Mouse (Mus musculus) midbrain, embryonic 14.5 days (tissue): ENCODE measurements around the gene Pcdh9. TPM values are rescaled to one million over a fixed set of nuclear protein-coding genes. Genes with fewer than 3 reads are reported as not detected.

ENCODE experiments used
- ATAC-seq: fragments of 200-750 bp; cut with Nextera tagmentation; 2 replicates; pipeline ENCODE4 v1.8.0; 2017; ENCODE audit warnings: moderate number of reproducible peaks, moderate library complexity; ENCODE audit not compliant: low FRiP score, low TSS enrichment
- DNase-seq: peaks from one replicate; pipeline ENCODE4 v3.0.0-alpha.2; 2015
- H3K27ac ChIP-seq: fragments of 300-500 bp; sonication (generic); replicated peaks from 2 replicates; pipeline ENCODE4 v1.5.1; 2014; ENCODE audit warnings: mild to moderate bottlenecking, low read depth, low read length, moderate library complexity
- H3K27me3 ChIP-seq: fragments of 300-500 bp; sonication (generic); 2 replicates; pipeline ENCODE4 v1.6.1; 2014; ENCODE audit warnings: low read length, control low read depth, mixed read lengths; ENCODE audit not compliant: control insufficient read depth, insufficient read depth
- H3K36me3 ChIP-seq: fragments of 300-500 bp; sonication (generic); 2 replicates; pipeline ENCODE4 v1.6.1; 2014; ENCODE audit warnings: low read length, control low read depth; ENCODE audit not compliant: control insufficient read depth, insufficient read depth
- H3K4me1 ChIP-seq: fragments of 300-500 bp; sonication (generic); 2 replicates; pipeline ENCODE4 v1.6.1; 2014; ENCODE audit warnings: mild to moderate bottlenecking, antibody characterized with exemption, low read length, control low read depth; ENCODE audit not compliant: control insufficient read depth, insufficient read depth
- H3K4me2 ChIP-seq: fragments of 300-500 bp; sonication (generic); 2 replicates; pipeline ENCODE4 v1.6.1; 2014; ENCODE audit warnings: mild to moderate bottlenecking, low read length, moderate library complexity
- H3K4me3 ChIP-seq: fragments of 300-500 bp; sonication (generic); replicated peaks from 2 replicates; pipeline ENCODE4 v1.5.1; 2014; ENCODE audit warnings: low read depth, low read length
- H3K9ac ChIP-seq: fragments of 300-500 bp; sonication (generic); replicated peaks from 2 replicates; pipeline ENCODE4 v1.6.1; 2014; ENCODE audit warnings: mild to moderate bottlenecking, low read length, moderate library complexity
- H3K9me3 ChIP-seq: fragments of 300-500 bp; sonication (generic); 2 replicates; pipeline ENCODE4 v1.6.1; 2016; ENCODE audit warnings: low read length, control low read depth, mixed read lengths; ENCODE audit not compliant: control insufficient read depth
- WGBS: fragments of 180-500 bp; shearing (Covaris S2); extraction: QIAGEN DNeasy Blood & Tissue Kit; methylation state at CpG from one replicate; pipeline ENCODE4 v1.1.7; 2014; 5-methylcytosine and 5-hydroxymethylcytosine counted together
- polyA plus RNA-seq: library from polyadenylated mRNA; unstranded; fragments of >200 nt; fragmentation: Nextera tagmentation; extraction: Ambion mirVana; gene quantifications from 2 replicates; pipeline ENCODE4 v1.2.1, GENCODE M21; 2014

The Pcdh9 gene
- 107 and 131 TPM in 2 replicates for polyA plus RNA-seq

- H3K9me3 ChIP-seq = no peaks in the 10 kb centered on the region
- peak; percentile 96 for DNase-seq
- no peaks in the 10 kb centered on the region for H3K27me3 ChIP-seq
- H3K4me1 ChIP-seq = peaks cover 27% of the 10 kb centered on the region
- H3K4me3 ChIP-seq = peak within 1 kb of the TSS; percentile 49
- H3K36me3 ChIP-seq = no peaks in the 10 kb centered on the region
- H3K4me2 ChIP-seq = peak within 1 kb of the TSS; percentile 86
- peak within 1 kb of the TSS; percentile 85 for H3K27ac ChIP-seq
- under 1% methylated on average over 50 of the region's 50 CpGs for WGBS
- peak within 1 kb of the TSS; percentile 69 for H3K9ac ChIP-seq
- ATAC-seq = peak; percentile 98
Measured at GRCm38 (mm10) chr14:93890519-93891370, at the start of gene Pcdh9. Gene Pcdh9 (minus strand): TSS chr14:93890679.

DNA sequence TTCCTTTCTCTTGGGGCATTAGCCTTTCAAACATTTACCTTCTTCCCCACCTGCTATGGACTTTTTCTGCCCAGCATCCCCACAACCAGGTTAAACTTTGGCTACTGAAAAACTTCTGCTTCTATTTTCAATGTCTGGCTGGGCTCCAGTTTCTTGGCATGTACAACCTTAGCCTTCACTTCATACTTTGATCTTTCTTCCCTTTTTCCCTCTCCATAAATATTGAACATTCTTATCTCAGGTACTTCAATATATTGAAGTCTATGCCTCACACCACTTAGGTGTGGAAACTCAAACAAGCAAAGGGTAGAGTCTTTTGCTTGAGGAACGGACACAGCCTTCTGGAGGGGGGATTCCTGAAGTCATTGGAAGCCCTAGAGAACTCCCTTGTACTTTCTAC, 16.4 kb upstream of the Pcdh9 start:
- no peaks in the 10 kb centered on the region for H3K27me3 ChIP-seq
- no peak overlapping the region for H3K27ac ChIP-seq
- ATAC-seq (no peak), DNase-seq (no peak)
- H3K4me1 ChIP-seq = no peaks in the 10 kb centered on the region
- H3K9me3 ChIP-seq = no peaks in the 10 kb centered on the region
- no peak overlapping the region for H3K4me2 ChIP-seq
- H3K9ac ChIP-seq = no peak overlapping the region
- no peaks in the 10 kb centered on the region for H3K36me3 ChIP-seq
- WGBS = 84% methylated on average over 1 of the region's 1 CpGs
- no peak overlapping the region for H3K4me3 ChIP-seq

GRCm38 (mm10) chr14:93898533-93898932, 8.1 kb upstream of the Pcdh9 start:
- H3K4me2 ChIP-seq = no peak overlapping the region
- no peaks in the 10 kb centered on the region for H3K36me3 ChIP-seq
- H3K27me3 ChIP-seq = no peaks in the 10 kb centered on the region
- DNase-seq (peak; percentile 81), ATAC-seq (no peak)
- no peaks in the 10 kb centered on the region for H3K9me3 ChIP-seq
- no peak overlapping the region for H3K4me3 ChIP-seq
- H3K4me1 ChIP-seq = no peaks in the 10 kb centered on the region
- H3K27ac ChIP-seq = no peak overlapping the region
- H3K9ac ChIP-seq = no peak overlapping the region

GRCm38 (mm10) chr14:93895131-93895530, 4.7 kb upstream of the Pcdh9 start:
- H3K27me3 ChIP-seq = no peaks in the 10 kb centered on the region
- ATAC-seq (no peak), DNase-seq (no peak)

DNA sequence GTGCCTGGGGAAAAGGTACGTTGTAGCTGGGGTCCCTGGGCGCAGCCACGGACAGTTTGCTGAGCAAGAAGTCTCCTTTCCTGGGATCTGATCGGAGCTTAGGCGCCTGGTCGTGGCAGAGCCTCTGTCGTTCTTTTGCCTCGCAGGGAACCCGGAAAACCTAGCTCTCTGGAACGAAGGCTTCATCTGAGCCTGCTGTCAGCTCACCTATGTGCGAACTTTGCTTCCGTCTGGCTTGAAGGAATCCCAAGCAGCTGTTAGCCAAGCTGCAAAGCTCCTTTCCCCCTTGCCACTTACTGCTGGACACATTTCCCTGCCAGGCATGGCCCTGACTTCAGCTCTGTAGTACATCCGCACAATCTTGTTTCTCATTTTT, 880 bp upstream of the Pcdh9 start:
- H3K9ac ChIP-seq = peak overlapping the region; percentile 69
- no peaks in the 10 kb centered on the region for H3K9me3 ChIP-seq
- peaks cover 23% of the 10 kb centered on the region for H3K4me1 ChIP-seq
- DNase-seq (peak; percentile 67), ATAC-seq (no peak)
- no peaks in the 10 kb centered on the region for H3K27me3 ChIP-seq
- H3K36me3 ChIP-seq = no peaks in the 10 kb centered on the region
- peak overlapping the region; percentile 85 for H3K27ac ChIP-seq
- WGBS = under 1% methylated on average over 13 of the region's 13 CpGs
- peak overlapping the region; percentile 86 for H3K4me2 ChIP-seq
- H3K4me3 ChIP-seq = peak overlapping the region; percentile 49

More at GRCm38 (mm10) chr14:93895131-93895530, 4.7 kb upstream of the Pcdh9 start:
- Histone ChIP-seq H3K9me3 (no peaks in the 10 kb centered on the region), H3K4me1 (no peaks in the 10 kb centered on the region; the same call in 1 of the 2 replicates), H3K36me3 (no peaks in the 10 kb centered on the region), H3K27ac (no peak overlapping the region), H3K4me3 (no peak overlapping the region), H3K9ac (no peak overlapping the region), H3K4me2 (no peak overlapping the region)
- 91% methylated on average over 3 of the region's 3 CpGs for WGBS

GRCm38 (mm10) chr14:93889839-93890518, 500 bp downstream of the Pcdh9 start:
- 0% methylated on average over 20 of the region's 20 CpGs for WGBS
- peak overlapping the region; percentile 69; the same call in 1 of the 2 replicates for H3K9ac ChIP-seq
- H3K27ac ChIP-seq = peak overlapping the region; percentile 85
- no peaks in the 10 kb centered on the region for H3K36me3 ChIP-seq
- no peaks in the 10 kb centered on the region for H3K9me3 ChIP-seq
- H3K4me3 ChIP-seq = peak overlapping the region; percentile 49
- peak; percentile 59 for DNase-seq
- peak; percentile 24; the same call in 1 of the 2 replicates for ATAC-seq
- H3K4me2 ChIP-seq = peak overlapping the region; percentile 86
- peaks cover 29% of the 10 kb centered on the region for H3K4me1 ChIP-seq
- no peaks in the 10 kb centered on the region for H3K27me3 ChIP-seq

DNA sequence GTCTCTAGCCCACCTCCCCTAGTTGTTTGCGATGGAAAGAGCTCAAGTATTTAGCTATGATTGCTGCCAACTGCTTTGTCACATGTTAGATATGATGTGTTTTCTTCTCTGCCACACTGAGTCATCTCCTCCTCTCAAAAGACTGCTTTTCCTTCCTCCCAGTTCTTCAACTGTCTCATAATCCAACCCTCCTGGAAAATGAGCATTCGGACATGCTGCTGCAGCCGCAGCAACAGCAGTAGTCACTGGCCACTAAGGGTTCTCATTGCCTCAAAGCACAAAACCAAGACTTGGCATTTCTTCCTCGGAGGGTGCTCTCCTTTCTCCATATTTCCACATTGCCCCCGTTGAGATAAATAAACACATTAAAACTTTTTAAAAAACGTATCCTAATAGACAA, 1.2 kb downstream of the Pcdh9 start:
- peak overlapping the region; percentile 69 for H3K9ac ChIP-seq
- peak overlapping the region; percentile 86 for H3K4me2 ChIP-seq
- no peak overlapping the region for H3K27ac ChIP-seq
- peaks cover 31% of the 10 kb centered on the region for H3K4me1 ChIP-seq
- 12% methylated on average over 6 of the region's 6 CpGs for WGBS
- peak overlapping the region; percentile 49 for H3K4me3 ChIP-seq
- H3K36me3 ChIP-seq = no peaks in the 10 kb centered on the region
- DNase-seq = peak; percentile 52
- no peak for ATAC-seq
- H3K9me3 ChIP-seq = no peaks in the 10 kb centered on the region
- no peaks in the 10 kb centered on the region for H3K27me3 ChIP-seq

DNA sequence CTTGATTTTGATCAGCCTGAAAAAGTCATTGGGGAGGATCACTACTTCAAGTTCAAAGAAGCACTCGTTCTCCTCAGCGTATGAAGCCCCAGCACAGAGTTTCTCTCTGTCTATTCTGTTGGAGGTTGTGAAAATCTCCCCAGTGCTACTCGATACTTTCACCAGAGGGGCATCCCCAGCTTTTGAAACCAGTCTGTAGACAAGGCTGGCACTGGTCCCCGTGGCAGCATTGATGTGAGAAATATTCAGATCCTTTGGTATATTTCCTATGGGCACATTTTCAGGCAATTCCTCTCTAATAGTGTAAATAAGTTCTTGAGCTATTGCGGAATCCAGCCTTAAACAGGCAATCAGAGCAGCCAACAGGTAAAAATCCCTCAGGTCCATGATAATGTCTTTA, 2.1 kb downstream of the Pcdh9 start:
- H3K9me3 ChIP-seq = no peaks in the 10 kb centered on the region
- H3K4me1 ChIP-seq = peaks cover 36% of the 10 kb centered on the region
- no peaks in the 10 kb centered on the region for H3K27me3 ChIP-seq
- 68% methylated on average over 5 of the region's 5 CpGs for WGBS
- DNase-seq (peak; percentile 15), ATAC-seq (no peak)
- no peaks in the 10 kb centered on the region for H3K36me3 ChIP-seq
- peak overlapping the region; percentile 49 for H3K4me3 ChIP-seq
- H3K4me2 ChIP-seq = peak overlapping the region; percentile 86
- peak overlapping the region; percentile 69; the same call in 1 of the 2 replicates for H3K9ac ChIP-seq
- no peak overlapping the region for H3K27ac ChIP-seq
